Mouse (Mus musculus) left cerebral cortex, postnatal 36 days (tissue): ENCODE data around the gene Wbp11. TPM values are rescaled to one million over a fixed set of nuclear protein-coding genes. Genes with fewer than 3 reads are reported as not detected.
"Not testable (repeated sequence)": the region's sequence is repeated elsewhere in the genome, so short reads cannot be mapped to it uniquely, and the experiment has no call there.

ENCODE experiments used
- DNase-seq, 2 experiments: peaks; one replicate each; pipeline ENCODE4 v3.0.0; 2021 to 2022; ENCODE audit warnings: low spot score in 2 of 2, mixed read lengths in 1 of 2
- intact Hi-C: fragments of 180-260 bp; cut with DNase I; formaldehyde crosslinking; loops from one replicate; pipeline ENCODE4 v1.15.1; 2025
- total RNA-seq, 2 experiments: library from RNA; stranded (reverse); gene quantifications; 2 replicates each; pipeline ENCODE4 v1.2.3; 2021

The Wbp11 gene
- total RNA-seq, 2 experiments from 2014 or later = 122 to 125 TPM

DNA sequence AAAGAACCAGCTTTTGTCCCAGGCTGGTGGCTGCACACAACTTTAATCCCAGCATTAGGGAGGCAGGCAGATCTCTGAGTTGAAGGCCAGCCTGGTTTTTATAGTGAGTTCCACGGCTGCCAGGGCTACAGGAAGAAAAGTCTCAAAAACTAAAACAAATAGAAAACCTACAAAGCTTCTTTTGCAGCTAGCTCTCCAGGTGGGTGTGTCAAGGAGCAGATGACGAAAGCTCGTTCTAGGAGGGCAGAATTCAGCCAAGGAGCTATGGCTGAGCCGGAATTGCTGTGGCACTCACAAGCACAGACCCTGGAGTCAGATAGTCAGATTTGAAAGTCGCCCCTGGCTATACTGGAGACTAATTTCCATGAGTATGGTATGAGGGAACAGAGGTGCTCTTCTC is 21.2 kb downstream of the Wbp11 start:
- intact Hi-C loops = loop anchor here (1.0 kb wide), 1 partner anchor 20 kb away; the partner anchor contains the start of gene BC049715
- DNase-seq = no peak

DNA sequence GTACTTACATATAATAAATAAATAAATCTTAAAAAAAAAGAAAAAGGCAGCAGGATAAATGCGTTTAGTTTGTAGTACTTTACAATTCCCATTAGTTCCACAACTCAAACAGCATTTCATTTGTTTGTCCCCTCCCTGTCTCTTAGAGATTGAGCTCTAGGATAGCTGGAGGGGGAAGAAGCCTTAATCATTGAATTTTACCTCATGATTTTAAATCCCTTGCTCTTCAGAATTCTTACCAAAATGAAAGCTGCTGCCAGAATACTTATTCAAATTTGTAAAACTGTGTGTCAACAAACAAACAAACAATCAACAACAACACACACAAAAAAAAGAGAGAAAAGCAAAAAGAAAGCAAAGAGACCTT is 22.6 kb downstream of the Wbp11 start:
- DNase-seq = no peak
- intact Hi-C loops = no loop called here

DNA sequence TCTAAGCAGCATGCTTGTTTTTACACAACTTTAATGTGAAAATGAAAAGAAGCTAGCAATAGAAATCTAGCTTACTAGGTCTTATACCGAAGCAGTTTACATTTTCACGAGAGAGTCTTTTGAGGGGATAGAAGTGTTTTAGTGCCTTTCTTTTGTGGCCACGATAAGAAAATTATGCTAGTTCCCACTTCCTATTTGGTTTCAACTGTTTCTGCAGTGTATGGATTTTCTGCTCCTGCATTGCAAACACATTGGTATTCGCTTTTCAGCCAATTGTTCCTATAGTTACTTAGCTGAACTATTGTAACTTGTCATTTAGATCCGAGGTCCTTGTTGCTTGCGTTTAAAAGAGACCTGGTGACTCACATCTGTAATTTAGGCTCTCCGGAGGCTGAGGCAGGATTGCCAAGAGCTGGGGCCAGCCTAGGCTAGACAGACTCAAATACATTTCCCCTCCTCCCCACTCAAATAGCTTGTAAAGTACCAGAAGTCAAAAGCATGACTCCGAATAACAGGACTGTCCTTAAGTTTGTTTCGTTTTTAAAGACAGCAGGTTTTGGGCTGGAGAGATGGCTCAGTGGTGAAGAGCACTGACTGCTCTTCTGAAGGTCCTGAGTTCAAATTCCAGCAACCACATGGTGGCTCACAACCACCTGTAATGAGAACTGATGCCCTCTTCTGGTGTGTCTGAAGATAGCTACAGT is 23.2 kb downstream of the Wbp11 start:
- DNase-seq = no peak
- intact Hi-C loops = no loop called here

DNA sequence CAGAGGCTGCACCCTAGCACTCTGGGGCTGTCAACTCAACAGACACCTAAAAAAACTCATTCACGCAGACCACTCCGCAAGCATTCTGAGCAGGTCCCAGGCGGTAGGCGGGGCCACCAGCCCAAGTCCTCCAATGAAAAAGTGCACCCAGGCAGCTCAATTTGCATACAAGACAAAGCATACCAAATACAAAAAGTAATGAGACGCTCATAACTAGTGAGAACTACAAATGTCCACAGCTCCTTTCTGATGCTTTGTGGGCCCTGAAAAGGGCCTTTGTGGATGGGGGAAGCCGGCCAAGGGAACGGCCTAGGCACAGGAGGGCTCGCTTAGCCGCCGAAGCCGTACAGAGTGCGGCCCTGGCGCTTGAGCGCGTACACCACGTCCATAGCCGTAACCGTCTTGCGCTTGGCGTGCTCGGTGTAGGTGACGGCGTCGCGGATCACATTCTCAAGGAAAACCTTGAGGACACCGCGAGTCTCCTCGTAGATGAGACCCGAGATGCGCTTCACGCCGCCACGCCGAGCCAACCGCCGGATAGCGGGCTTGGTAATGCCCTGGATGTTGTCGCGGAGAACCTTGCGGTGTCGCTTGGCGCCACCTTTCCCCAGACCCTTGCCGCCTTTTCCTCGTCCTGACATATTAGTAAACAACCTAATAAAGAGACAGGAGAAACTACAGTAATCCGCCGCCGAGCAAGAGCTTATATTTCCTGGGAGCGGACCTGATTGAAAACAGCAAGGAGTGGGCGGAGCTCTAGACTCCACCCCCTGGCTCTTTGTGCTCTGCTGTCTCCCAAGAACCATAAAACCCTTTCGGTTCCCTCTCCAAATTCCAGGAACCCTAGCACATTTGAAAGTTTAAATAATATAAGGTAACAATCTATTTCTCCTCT is 24.0 kb downstream of the Wbp11 start, which contains the start of gene Hist4h4:
Gene Hist4h4, minus strand, starts transcription at position 677 of the 895 bp plus-strand sequence.
- DNase-seq = peak; percentile 94 to 97
- intact Hi-C loops = no loop called here

DNA sequence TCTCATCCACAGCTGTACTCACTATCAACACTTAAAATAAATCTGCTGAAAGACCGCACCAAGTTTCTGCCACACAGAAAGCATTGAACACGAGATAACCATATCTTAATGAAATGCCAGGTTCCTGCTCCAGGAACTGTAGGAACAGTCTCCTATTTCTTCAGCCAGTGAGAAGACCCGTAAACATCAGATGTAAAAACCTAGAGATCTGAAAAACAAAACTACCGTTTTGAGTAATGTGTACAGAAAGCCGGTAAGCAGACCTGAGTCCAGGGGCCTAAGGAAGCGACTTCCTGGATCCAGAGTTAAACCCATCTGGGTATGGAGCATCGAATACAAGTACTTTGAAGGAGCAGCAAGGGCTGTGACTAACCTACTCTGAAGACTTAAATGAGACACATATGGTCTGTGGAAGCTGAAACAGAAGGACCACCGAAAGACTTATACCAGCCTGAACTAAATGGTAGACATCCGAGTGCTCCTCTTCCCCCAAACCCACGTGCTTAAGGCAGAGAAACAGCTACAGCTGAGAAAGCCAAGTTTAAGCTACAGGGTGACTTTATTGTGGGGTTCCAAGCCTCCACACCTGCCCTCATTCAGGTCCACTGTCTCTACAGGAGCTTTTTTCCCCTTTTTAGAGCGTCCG is 24.8 kb downstream of the Wbp11 start:
- intact Hi-C loops = no loop called here
- DNase-seq = no peak

DNA sequence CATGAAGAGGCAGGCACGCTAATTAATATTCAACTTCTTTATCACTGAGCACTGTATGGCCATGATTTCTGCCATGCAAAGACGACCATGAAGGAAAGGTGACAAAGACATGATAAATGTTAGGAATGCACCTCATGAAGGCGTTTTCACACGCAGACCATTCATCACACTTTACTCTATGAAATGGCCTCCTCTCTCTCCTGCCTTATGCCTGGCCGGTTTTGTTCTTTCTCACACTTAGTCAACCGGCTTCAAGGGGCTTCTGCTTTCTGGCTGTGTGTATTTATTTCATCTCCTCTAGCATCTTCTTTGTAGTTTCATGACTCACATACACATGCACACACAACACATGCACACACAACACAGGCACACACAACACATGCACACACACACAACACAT is 26.8 kb downstream of the Wbp11 start:
- intact Hi-C loops = no loop called here
- DNase-seq = no peak

DNA sequence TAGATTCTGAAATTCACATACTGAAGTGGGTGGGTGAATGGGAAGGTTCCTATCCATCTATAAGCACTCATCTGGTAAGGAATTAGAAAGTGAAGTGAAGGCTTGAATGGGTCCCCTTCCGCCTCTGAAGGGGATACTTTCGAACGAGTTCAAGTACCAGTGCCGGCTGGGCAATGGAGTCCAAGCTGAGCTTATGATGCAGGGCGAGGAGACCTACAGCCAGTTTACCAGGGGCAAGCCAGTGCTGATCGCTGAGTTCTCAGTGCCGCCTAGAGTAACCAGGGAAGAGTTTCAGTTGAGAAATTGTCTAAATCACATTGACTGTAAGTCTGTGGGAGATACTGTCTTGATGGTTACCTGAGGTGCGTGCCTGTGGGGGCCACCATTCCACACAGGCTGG is 27.3 kb downstream of the Wbp11 start:
- intact Hi-C loops = no loop called here
- no peak for DNase-seq

DNA sequence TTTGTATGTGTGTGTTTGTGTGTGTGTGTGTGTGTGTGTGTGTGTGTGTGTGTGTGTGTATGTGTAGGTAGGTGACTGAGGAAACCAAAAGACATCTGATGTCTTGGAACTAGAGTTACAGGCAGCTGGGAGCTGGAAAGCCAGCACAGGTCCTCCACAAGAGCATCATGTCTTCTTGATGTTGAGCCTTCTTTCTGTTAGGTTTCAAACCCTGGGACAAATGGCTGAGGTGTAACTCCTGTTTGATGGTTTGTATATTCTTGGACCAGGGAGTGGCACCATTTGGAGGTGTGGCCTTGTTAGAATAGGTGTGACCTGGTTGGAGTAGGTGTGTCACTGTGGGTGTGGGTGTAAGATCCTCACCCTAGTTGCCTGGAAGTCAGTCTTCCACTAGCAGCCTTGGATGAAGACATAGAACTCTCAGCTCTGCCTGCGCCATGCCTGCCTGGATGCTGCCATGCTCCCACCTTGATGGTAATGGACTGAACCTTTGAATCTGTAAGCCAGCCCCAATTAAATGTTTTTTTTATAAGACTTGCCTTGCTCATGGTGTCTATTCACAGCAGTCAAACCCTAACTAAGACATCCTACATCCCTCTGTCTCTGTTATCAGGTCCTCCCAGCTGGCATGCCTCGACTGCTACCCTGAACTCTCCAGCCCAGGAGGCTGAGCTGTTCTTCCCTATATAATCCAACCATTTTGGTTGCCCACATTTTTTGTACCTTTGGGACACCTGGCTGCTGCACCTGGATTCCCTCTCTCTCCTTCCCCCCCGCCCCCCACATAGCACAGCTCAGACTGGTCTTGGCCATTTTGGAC is 29.9 kb downstream of the Wbp11 start:
- intact Hi-C loops = not testable (repeated sequence)

DNA sequence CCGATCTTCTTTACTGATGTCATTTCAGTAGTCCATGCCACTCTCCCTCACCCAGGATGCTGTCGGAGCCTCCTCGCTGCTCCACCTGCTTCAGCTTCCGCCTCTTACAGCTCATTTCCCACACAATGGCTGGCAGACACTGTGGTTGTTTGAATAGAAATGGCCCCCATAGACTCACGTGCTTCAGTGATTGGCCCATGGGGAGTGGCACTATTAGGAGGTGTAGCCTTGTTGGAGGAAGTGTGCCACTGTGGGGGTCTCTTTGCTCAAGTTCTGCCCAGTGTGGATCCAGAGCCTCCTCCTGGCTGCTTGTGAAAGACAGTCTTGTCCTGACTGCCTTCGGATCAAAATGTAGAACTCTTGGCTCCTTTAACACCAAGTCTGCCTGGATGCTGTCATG is 32.2 kb downstream of the Wbp11 start:
- no peak for DNase-seq
- intact Hi-C loops = no loop called here

More for the DNA sequence above, 29.9 kb downstream of the Wbp11 start:
- DNase-seq = not testable (repeated sequence)

DNA sequence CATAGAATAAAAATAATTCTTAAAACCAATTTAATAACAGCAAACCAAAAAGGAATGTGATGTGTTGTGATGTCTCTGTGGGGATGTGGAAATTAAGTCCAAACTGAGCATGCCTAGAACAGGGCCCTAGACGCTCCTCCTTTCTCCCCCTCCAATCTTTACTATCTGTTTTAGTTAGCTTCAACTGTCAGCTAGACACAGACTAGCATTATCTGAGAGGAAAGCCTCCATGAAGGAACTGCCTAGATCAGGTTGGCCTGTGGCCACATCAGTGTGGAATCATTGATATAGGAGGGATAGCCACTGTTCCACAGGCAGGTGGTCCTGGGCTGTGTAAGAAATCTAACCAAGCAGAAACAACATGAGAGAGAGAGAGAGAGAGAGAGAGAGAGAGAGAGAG is 32.9 kb downstream of the Wbp11 start:
- DNase-seq = no peak
- intact Hi-C loops = no loop called here

DNA sequence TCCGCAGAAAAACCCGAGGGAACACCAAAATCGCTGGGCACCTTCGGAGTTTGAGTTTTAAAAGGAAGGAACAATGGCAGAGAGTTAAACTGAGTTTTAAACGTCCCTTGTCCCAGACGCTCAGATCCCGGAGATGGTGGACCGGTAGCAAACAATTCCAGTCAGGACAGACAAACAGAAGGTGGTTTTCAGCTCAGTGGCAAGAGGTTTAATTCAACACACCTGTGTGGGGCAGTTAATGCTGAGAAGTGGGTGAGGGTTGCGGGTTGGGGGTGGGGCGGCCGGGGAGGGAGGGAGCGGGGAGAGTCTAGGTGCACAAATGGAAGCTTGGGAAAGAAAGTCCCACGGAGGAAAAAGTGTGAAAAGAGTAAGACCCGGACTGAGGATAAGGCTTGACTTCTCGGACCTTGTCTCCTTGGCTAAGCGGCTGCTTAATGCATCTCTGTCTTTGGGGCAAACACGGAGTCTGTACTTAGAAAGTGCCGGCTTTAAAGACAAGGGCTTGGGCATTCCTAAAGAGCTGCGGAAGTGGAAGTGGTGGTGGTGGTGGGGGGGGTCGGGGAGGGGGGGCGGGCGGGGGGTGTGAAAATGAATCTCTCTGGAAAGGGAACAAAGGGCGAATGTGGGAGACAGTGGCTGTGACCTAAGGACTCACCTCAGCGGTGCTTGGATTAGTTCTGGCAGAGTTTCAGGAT is 34.1 kb downstream of the Wbp11 start:
- intact Hi-C loops = no loop called here
- DNase-seq = no peak

DNA sequence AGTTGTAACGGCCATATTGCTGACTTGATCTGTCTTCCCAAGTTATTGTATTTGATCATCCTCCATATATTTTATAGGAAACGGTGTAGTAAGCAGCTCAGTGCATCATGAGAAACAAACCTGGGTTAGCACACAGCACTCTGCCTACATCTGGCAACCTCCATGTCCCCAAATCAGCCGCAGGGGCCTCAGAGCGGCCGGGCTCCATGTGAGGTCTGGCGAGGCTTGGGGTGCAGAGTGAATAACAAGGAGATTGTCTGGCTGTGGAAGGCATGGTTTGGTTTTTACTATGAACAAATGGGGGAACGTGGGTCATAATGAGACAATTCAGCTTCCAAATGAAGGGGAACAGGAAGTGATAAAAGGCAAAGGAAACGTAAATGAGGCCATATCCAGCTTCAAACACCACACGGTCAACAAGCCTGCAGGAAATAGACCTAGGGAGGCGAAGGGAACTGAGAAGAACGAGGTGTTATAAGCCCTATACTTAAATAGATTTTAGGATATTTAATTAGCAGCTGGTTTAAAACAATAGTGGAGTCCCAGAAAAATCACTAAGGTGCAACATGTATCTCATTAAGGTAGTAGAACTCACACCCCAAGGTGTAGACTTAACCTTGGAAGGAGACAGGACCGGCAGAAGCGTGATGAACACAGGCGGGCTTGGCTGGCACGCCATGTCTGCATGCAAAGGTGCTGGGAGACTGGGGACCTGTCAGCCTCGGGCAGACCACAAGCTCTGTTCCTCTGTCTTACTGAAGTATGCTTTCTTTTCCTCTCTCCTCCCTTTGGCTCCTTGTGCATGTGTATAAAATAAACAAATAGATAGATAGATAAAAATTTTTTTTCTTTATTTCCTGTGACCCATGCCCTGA is 34.9 kb downstream of the Wbp11 start:
- intact Hi-C loops = no loop called here
- no peak for DNase-seq

DNA sequence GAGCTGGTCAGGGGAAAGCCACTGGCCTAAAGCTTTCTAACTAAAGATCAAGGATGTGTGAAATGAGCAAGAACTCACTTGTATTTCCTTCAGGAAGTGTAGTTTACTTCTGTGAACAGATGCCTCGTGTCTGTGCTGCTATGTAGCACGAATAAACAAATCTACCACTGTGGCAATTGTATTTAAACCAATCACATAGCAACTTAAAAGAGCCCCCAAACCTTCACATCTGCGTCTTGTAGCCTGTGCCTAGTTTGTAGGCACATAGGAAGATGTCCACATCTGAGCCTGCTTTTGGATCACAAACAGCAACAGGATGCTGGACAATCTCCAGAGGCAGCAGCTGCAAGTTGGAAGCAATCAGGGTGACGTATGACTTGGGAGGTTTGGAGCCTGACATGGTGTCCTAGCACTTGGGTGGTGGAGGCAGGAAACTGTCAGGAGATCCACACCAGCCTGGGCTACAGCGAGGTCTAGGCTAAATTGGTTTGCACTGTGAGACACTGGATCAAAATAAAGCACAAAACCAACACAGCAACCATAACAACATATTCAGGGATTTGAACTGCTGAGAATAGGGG is 38.6 kb downstream of the Wbp11 start:
- intact Hi-C loops = no loop called here
- no peak for DNase-seq

DNA sequence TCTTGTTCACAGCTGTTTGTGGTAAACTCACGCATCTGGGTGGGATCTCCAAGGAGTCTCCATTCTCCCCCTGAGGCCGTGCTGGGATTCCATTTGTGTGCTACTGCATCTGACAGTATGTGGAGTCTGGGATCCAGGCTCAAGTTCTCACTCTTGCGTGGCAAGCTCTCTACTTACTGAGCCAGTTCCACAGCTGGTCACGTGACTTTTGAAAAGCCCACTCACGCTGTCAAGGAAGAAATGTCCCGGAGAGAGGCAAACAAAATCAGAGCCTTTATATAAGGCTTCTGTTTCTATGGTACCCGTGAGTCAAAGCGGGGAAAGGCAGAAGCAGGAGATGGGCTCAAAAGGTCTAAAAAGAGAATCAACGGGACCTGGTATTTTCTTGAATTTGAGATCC is 45.3 kb downstream of the Wbp11 start:
- peak; percentile 7 to 11 for DNase-seq
- intact Hi-C loops = no loop called here

DNA sequence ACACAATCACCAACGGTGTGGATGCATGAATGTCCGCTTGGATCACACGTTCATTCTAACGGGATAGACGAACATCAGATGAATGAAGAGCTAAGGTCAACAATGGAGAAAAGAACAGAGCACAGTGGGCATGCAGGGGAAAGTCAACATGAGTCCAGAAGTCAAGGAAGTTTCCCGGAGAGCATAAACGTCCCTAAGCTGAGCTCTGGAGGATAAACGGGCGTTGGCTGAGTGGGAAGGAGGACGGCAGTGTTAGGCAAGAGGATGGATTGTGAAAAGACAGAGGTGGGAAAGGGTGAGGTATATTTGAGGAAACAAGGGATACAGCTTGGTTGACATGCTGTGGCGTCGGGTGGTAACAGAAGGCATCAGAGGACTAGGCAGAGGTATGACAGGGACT is 45.9 kb downstream of the Wbp11 start:
- DNase-seq = no peak
- intact Hi-C loops = no loop called here

DNA sequence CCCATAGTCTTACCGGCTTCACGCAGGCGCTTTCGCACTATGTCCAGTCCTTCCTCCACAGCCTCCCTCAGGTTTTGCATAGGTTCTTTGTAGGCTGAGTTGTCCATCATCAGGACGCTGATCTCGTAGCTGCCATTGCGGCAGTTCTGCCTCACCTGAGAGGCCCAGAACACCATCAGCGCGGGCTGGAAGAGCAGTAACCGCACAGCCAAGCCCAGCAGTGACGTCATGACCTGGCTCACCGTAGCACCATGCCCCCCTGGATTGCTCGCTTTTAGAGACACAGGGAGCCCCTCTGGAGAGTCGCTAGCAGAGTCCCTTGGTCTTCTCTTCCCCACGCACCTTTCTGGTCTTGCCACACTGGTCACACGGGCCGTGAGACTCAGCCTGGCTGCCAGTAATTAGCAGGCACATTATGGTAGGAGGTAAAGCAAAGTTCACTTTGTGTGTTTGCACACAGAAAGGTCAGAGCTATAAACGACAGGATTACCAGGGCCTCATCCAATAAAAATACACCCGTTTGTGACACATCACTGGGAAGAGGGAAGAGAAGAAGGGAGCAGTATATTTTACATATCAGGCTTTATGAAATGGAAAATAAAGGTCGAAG is 46.6 kb downstream of the Wbp11 start, which contains the start of gene Gucy2c:
Gene Gucy2c, minus strand, starts transcription at position 389 of the 610 bp plus-strand sequence.
- DNase-seq = no peak
- intact Hi-C loops = no loop called here

DNA sequence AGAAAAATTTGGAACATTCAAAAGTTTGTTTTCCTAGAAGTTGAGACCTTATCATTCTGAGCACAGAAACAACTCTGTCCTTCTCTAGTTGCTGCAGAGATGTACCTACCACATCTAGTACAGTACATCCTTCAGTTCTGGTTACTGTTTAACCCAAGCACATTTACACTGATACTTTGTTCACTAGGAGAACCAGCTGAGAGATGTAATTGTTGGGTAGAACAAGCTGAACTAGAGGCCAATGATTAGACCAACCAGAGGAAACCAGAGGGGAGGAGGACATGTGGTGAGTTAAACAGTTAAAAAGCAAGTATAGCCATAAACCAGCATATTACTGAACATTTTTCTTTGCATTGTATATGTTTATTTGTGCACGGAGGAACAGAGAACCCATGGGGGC is 51.6 kb downstream of the Wbp11 start:
- no peak for DNase-seq

More for the DNA sequence above, 51.6 kb downstream of the Wbp11 start:
- intact Hi-C loops = no loop called here
